Mouse (Mus musculus) heart, adult 2 months (tissue): ENCODE results near the gene Slc35g3. TPM values are rescaled to one million over a fixed set of nuclear protein-coding genes. Genes with fewer than 3 reads are reported as not detected.

ENCODE experiments used
- DNase-seq, 2 experiments: peaks; one replicate each; pipeline ENCODE4 v3.0.0; 2021
- H3K27ac ChIP-seq: fragments of 200-600 bp; 2 replicates; pipeline ENCODE4 v1.8.1; 2022
- H3K27me3 ChIP-seq: fragments of 200-500 bp; 2 replicates; pipeline ENCODE4 v1.6.1; 2012; ENCODE audit warnings: mild to moderate bottlenecking, low read length, inconsistent platforms, mixed read lengths; ENCODE audit not compliant: control insufficient read depth, insufficient read depth
- H3K36me3 ChIP-seq: fragments of 200-500 bp; 2 replicates; pipeline ENCODE4 v1.6.1; 2012; ENCODE audit warnings: low read length, inconsistent platforms; ENCODE audit not compliant: control insufficient read depth, insufficient read depth
- H3K4me1 ChIP-seq: fragments of 200-500 bp; 2 replicates; pipeline ENCODE4 v1.6.1; 2011; ENCODE audit warnings: low read length; ENCODE audit not compliant: control insufficient read depth, insufficient read depth
- H3K4me3 ChIP-seq: fragments of 200-600 bp; 2 replicates; pipeline ENCODE4 v1.8.1; 2022
- H3K79me2 ChIP-seq: fragments of 200-500 bp; replicated peaks from 2 replicates; pipeline ENCODE4 v1.6.1; 2012; ENCODE audit warnings: mild to moderate bottlenecking, inconsistent platforms, low read length, moderate library complexity, mixed read lengths; ENCODE audit not compliant: control insufficient read depth, insufficient read depth
- H3K9ac ChIP-seq: fragments of 200-500 bp; 2 replicates; pipeline ENCODE4 v1.6.1; 2012; ENCODE audit warnings: low read depth, mild to moderate bottlenecking, control low read depth, inconsistent platforms, low read length, mixed read lengths
- CTCF ChIP-seq: fragments of 200-600 bp; IDR thresholded peaks from 2 replicates; pipeline ENCODE4 v1.8.1; 2022; ENCODE audit warnings: antibody characterized with exemption, mild to moderate bottlenecking, moderate library complexity
- EP300 ChIP-seq: fragments of 200-500 bp; IDR thresholded peaks from 2 replicates; pipeline ENCODE4 v1.6.1; 2011; ENCODE audit warnings: low read depth, low read length, control low read depth; ENCODE audit not compliant: insufficient read depth
- POLR2A ChIP-seq: fragments of 200-500 bp; IDR thresholded peaks from 2 replicates; pipeline ENCODE4 v1.6.1; 2011; ENCODE audit warnings: mild to moderate bottlenecking, low read depth, low read length, control low read depth; ENCODE audit not compliant: insufficient read depth
- WGBS: fragments of 180-500 bp; shearing (Covaris S2); methylation state at CpG from one replicate; pipeline ENCODE4 v1.1.7; 2018; 5-methylcytosine and 5-hydroxymethylcytosine counted together
- intact Hi-C: fragments of 180-260 bp; cut with DNase I; formaldehyde crosslinking; loops from one replicate; pipeline ENCODE4 v1.15.1; 2025
- polyA plus RNA-seq: library from polyadenylated mRNA; depleted of rRNA; stranded (reverse); fragments of >200 nt; gene quantifications from 2 replicates; pipeline ENCODE4 v1.2.3, GENCODE M21; 2012
- total RNA-seq, 2 experiments: library from RNA; stranded (reverse); gene quantifications; 2 replicates each; pipeline ENCODE4 v1.2.3; 2021

The Slc35g3 gene
- total and polyA plus RNA-seq, 3 experiments: 0.35 TPM; not detected in 2

DNA sequence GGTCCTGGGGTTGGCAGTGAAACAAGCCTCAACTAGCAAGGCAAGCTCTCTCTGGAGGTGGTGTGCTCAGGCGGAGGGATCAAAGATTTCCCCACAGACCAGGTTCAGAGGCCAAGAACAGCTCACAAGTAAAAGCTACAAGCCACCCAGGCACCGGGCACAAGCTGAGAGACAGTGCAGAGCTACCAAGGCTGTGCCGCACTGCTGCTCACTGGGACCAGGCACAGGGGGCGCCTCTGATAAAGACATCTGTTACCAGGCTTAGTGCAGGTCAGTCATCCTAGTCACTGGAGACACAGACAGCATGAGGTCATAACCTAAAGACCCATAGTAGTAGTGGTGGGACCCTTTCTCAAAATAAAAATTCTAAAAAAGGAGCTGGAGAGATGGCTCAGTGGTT lies 44.8 kb downstream of the Slc35g3 start:
- H3K27ac ChIP-seq: no peak overlapping the region
- no peaks in the 10 kb centered on the region for H3K79me2 ChIP-seq
- H3K4me3 ChIP-seq: no peak overlapping the region
- intact Hi-C loops: no loop called here
- no peak for TF ChIP-seq POLR2A
- no peak for TF ChIP-seq CTCF
- no peak for TF ChIP-seq EP300
- H3K4me1 ChIP-seq: no peaks in the 10 kb centered on the region; the same call in 1 of the 2 replicates
- no peak for DNase-seq
- H3K27me3 ChIP-seq: no peaks in the 10 kb centered on the region
- H3K9ac ChIP-seq: no peak overlapping the region
- no peaks in the 10 kb centered on the region for H3K36me3 ChIP-seq
- WGBS: 78% methylated on average over 4 of the region's 4 CpGs

DNA sequence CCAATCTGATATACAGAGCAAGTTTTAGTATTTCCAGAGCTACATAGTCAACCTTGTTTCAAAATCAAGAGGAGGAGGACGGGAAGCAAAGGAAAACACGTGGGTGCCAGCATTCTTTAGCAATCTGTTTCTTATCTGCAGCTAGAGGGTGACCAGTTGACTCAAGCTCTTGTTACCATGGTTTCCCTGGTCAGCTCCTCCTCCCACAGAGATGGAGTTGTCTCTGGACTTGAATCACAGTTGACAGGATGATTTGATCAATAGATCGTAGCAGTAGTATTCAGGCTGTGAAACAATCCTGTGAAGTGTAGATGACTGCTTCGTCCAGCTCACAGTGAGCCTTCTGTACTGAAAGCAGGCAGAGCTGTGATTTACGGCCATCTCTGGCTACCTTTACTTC lies 45.8 kb downstream of the Slc35g3 start:
- no peak for TF ChIP-seq POLR2A
- no peak for TF ChIP-seq CTCF
- TF ChIP-seq EP300: no peak
- Histone ChIP-seq H3K4me1 (no peaks in the 10 kb centered on the region; the same call in 1 of the 2 replicates), H3K36me3 (no peaks in the 10 kb centered on the region), H3K27ac (no peak overlapping the region), H3K27me3 (no peaks in the 10 kb centered on the region), H3K79me2 (no peaks in the 10 kb centered on the region), H3K9ac (no peak overlapping the region), H3K4me3 (no peak overlapping the region)
- DNase-seq: peak in 1 of 2 experiments; percentile 38
- intact Hi-C loops: loop anchor here (2.0 kb wide), 1 partner anchor 33 kb away; the partner anchor contains the start of gene Senp3
- 28% methylated on average over 5 of the region's 5 CpGs for WGBS

DNA sequence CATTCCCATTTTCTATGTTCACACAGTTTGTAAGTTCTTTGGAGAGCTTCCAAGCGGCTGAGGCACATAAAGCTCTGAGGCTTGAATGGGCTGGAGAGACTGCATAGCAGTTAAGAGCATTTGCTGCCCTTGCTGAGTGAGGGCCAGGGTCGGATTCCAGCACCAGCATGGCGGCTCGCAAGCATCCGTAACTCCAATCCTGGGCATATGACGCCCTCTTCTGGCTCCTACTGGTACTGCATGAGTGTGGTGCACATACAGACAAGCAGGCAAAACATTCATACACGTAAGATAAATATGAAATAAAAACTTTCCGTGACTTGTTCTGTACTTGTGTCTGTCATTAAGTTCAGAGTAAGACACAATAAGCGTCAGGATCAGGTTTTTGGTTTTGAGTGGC lies 46.3 kb downstream of the Slc35g3 start:
- H3K9ac ChIP-seq: no peak overlapping the region
- WGBS: 58% methylated on average over 9 of the region's 9 CpGs
- intact Hi-C loops: loop anchor here (2.0 kb wide), 1 partner anchor 33 kb away; the partner anchor contains the start of gene Senp3
- TF ChIP-seq POLR2A: no peak
- peak; percentile 78 for TF ChIP-seq CTCF
- TF ChIP-seq EP300: no peak
- H3K27ac ChIP-seq: no peak overlapping the region
- DNase-seq: peak in 1 of 2 experiments; percentile 56
- H3K4me1 ChIP-seq: no peaks in the 10 kb centered on the region; the same call in 1 of the 2 replicates
- no peaks in the 10 kb centered on the region for H3K36me3 ChIP-seq
- no peaks in the 10 kb centered on the region for H3K27me3 ChIP-seq
- no peaks in the 10 kb centered on the region for H3K79me2 ChIP-seq
- no peak overlapping the region for H3K4me3 ChIP-seq

DNA sequence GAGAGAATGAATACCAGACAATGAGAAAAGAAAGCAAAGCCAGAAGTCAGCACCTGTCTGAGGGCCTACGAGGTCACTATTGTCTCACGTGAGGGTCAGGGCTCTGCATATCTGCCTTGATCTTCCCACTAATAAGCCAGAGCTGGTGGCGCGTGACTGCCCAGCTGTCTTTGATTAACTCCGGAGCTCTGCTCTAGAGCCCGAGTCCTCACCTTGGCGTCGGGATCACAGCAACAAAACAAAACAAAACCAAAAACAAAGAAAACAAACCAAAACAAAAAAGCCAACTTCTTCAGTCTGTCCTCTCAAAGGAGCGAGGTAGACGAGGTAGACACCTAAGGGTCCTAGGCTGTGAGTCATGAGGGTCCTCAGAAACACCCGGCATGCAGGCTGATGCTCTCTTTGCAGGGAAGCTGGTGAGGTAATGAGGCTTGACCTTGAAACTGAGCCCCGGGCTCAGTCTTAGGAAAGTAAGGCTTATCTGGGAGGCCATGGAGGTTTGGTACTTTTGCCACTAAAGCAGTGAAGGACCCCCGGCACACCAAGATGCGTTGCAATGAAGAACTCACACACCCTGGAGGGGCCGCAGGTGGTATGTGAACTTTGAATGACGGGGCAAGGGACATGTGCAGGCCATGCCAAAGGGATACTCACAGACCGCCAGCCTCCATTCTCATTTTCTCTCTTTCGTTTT lies 47.0 kb downstream of the Slc35g3 start:
- intact Hi-C loops: loop anchor here (2.0 kb wide), 1 partner anchor 32 kb away; the partner anchor contains the start of gene Senp3
- DNase-seq: no peak
- Histone ChIP-seq H3K27me3 (no peaks in the 10 kb centered on the region), H3K79me2 (no peaks in the 10 kb centered on the region), H3K4me3 (no peak overlapping the region), H3K27ac (no peak overlapping the region), H3K4me1 (no peaks in the 10 kb centered on the region; the same call in 1 of the 2 replicates), H3K36me3 (no peaks in the 10 kb centered on the region), H3K9ac (no peak overlapping the region)
- TF ChIP-seq EP300: no peak
- TF ChIP-seq POLR2A: no peak
- TF ChIP-seq CTCF: no peak
- WGBS: 75% methylated on average over 18 of the region's 18 CpGs

DNA sequence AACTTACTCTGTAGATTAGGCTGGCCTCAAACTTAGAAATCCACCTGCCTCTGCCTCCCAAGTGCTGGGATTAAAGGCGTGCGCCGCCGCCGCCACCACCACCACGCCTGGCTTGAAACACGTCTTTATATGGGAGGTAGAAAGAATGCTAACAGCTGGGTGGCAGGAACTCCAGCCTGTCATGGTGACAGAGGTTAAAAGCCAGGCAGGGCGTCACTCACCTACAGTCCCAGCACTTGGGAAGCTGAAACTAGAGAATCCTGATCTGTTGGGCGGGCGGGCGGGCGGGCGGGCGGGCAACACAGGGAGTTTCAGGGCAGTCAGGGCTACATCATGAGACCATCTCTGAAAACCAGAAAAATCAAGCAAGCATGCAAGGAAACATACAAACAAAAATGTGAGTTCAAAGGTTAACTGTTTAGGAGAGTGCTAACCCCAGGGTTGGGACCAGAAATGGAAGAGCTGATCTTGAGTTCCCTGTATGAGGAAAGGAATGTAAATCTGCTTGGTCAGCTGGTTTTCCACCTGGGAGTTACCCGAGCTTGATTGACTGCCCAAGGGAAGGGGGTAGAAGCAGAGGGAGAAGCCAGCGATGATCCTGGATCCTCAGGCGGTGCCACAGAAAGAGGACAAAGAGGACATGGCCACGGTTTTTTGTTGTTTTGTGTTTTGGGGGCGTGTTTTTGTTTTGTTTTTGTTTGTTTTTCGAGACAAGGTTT lies 48.7 kb downstream of the Slc35g3 start:
- 88% methylated on average over 20 of the region's 20 CpGs for WGBS
- Histone ChIP-seq H3K9ac (no peak overlapping the region), H3K36me3 (no peaks in the 10 kb centered on the region), H3K4me3 (no peak overlapping the region), H3K27ac (no peak overlapping the region), H3K79me2 (no peaks in the 10 kb centered on the region), H3K4me1 (no peaks in the 10 kb centered on the region; the same call in 1 of the 2 replicates), H3K27me3 (no peaks in the 10 kb centered on the region)
- TF ChIP-seq POLR2A: no peak
- no peak for TF ChIP-seq EP300
- TF ChIP-seq CTCF: no peak
- intact Hi-C loops: no loop called here
- no peak for DNase-seq

DNA sequence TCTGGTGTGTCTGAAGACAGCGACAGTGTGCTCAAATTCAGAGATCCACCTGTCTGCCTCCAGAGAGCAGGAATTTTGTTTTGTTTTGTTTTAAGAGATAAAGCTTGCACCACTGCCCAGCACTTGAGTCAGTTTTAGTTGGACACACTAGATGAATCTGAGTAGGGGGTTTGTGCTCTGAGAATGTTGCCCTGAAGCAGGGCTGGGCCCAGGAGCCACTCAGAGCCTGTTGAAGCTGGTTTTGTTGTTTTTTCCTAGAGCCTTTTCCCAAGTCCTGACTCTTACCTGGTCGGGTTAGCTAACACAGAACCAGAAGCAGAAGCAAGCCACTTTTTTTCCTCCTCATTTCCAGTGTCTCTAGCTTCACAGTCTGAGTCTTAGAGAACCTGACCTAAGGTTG lies 50.7 kb downstream of the Slc35g3 start:
- H3K9ac ChIP-seq: no peak overlapping the region
- no peaks in the 10 kb centered on the region for H3K79me2 ChIP-seq
- intact Hi-C loops: no loop called here
- no peaks in the 10 kb centered on the region for H3K27me3 ChIP-seq
- no peak overlapping the region for H3K4me3 ChIP-seq
- no peak for TF ChIP-seq CTCF
- TF ChIP-seq POLR2A: no peak
- no peak for TF ChIP-seq EP300
- H3K4me1 ChIP-seq: peaks cover 4% of the 10 kb centered on the region
- no peaks in the 10 kb centered on the region for H3K36me3 ChIP-seq
- H3K27ac ChIP-seq: no peak overlapping the region
- WGBS: 76% methylated on average over 2 of the region's 2 CpGs
- no peak for DNase-seq
